Mouse (Mus musculus): ENCODE measurements at regions not wholly inside any gene's neighbourhood (a gene's known extent, or its start where the extent isn't known, plus 50 kb on each side); places are given as distances from the start of the nearest gene placed in this dataset.

- no peak for TF ChIP-seq ZNF384 (IDR thresholded peaks at IDR 0.05; ENCODE audit: low read depth, low read length)
- TF ChIP-seq CHD2 (IDR thresholded peaks at IDR 0.05; ENCODE audit: low read depth, low read length), result no peak
Observed at GRCm38 (mm10) chr4:106103750-106104635, 212.0 kb upstream of the Usp24 start.
